Mouse (Mus musculus) lung, postnatal 14 days (tissue): ENCODE results near the gene Slc5a6.
A peak's percentile ranks its signal among the peaks of the same experiment; 100 is the strongest.

Experiments
- DNase-seq: peaks from one replicate; pipeline ENCODE4 v3.0.0; 2021

The Slc5a6 gene

GRCm38 (mm10) chr5:30999324-30999723 lies 49.4 kb downstream of the Slc5a6 start:
- DNase-seq: no peak

DNA sequence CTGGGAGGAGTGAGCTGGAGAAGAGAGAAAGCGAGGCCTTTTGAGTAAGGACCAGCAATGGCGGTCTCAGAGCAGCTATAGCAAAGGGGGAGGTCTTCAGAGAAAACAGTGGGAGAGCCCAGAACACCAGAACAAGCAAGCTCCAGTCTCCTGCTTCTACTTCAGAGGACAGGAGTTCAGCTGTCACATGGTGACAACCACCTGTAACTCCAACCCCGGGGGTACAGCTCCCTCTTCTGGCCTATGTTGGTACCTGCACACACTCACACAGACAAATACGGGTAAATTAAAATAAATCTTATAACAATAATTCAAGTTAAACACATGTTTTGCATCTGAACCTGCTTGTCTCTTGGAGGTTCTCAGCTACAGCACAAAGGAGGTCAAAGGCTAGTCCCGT lies 50.4 kb downstream of the Slc5a6 start:
- DNase-seq: peak; percentile 35

GRCm38 (mm10) chr5:30994910-30995635 lies 53.7 kb downstream of the Slc5a6 start:
- no peak for DNase-seq

DNA sequence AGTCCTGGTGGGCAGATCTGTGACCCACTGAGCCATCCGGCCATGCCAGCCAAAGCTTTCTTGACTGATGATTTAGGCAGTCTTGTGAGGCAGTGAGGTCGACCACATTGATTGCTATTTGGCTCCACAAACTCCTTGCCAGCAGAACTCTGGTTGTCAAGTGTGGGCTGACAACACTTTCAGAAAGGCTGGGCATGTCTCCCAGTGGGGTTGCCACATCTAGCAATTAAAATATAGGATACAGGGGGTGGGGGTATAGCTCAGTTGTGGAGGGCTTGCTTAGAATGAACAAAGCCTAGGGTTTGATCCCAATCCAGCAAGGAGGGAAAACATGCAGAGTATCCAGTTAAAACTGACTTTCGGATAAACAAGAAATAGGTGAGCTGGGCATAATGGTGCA lies 54.6 kb downstream of the Slc5a6 start:
- DNase-seq: no peak

GRCm38 (mm10) chr5:30992980-30993676 lies 55.6 kb downstream of the Slc5a6 start:
- no peak for DNase-seq
